Mouse (Mus musculus) liver, adult 2 months (tissue): ENCODE data around the gene Trex1. TPM values are rescaled to one million over a fixed set of nuclear protein-coding genes. Genes with fewer than 3 reads are reported as not detected.

Experiments
- DNase-seq: peaks from one replicate; pipeline ENCODE4 v3.0.0-alpha.2; 2011; ENCODE audit warnings: low read depth, low spot score; ENCODE audit errors: extremely low read depth
- H3K27ac ChIP-seq: fragments of 200-500 bp; replicated peaks from 2 replicates; pipeline ENCODE4 v1.5.1; 2012; ENCODE audit warnings: low read depth, mild to moderate bottlenecking, control low read depth, inconsistent platforms, low read length; ENCODE audit not compliant: insufficient read depth
- H3K27me3 ChIP-seq: fragments of 200-500 bp; 2 replicates; pipeline ENCODE4 v1.6.1; 2012; ENCODE audit warnings: mild to moderate bottlenecking, moderate library complexity, low read length, inconsistent platforms; ENCODE audit not compliant: control insufficient read depth, insufficient read depth
- H3K36me3 ChIP-seq: fragments of 200-500 bp; 2 replicates; pipeline ENCODE4 v1.6.1; 2012; ENCODE audit warnings: low read length, inconsistent platforms; ENCODE audit not compliant: control insufficient read depth, insufficient read depth
- H3K4me1 ChIP-seq: fragments of 200-500 bp; 2 replicates; pipeline ENCODE4 v1.6.1; 2011; ENCODE audit warnings: low read length; ENCODE audit not compliant: control insufficient read depth, insufficient read depth
- H3K4me3 ChIP-seq: fragments of 200-500 bp; 2 replicates; pipeline ENCODE4 v1.5.1; 2011; ENCODE audit warnings: low read depth, mild to moderate bottlenecking, control low read depth, low read length, moderate library complexity; ENCODE audit not compliant: insufficient read depth
- H3K79me2 ChIP-seq: fragments of 200-500 bp; 2 replicates; pipeline ENCODE4 v1.6.1; 2012; ENCODE audit warnings: inconsistent platforms, mild to moderate bottlenecking, low read length, moderate library complexity; ENCODE audit not compliant: control insufficient read depth, insufficient read depth
- H3K9ac ChIP-seq: fragments of 200-500 bp; 2 replicates; pipeline ENCODE4 v1.6.1; 2012; ENCODE audit warnings: low read depth, mild to moderate bottlenecking, control low read depth, inconsistent platforms, low read length
- CTCF ChIP-seq: fragments of 200-500 bp; IDR thresholded peaks from 2 replicates; pipeline ENCODE4 v1.5.1; 2011; ENCODE audit warnings: low read depth, low read length, control low read depth
- POLR2A ChIP-seq: fragments of 200-500 bp; IDR thresholded peaks from 2 replicates; pipeline ENCODE4 v1.6.1; 2011; ENCODE audit warnings: low read length, control low read depth; ENCODE audit not compliant: insufficient read depth; ENCODE audit errors: extremely low read depth
- WGBS: fragments of 180-500 bp; shearing (Covaris S2); methylation state at CpG from one replicate; pipeline ENCODE4 v1.1.7; 2018; 5-methylcytosine and 5-hydroxymethylcytosine counted together
- polyA plus RNA-seq: library from polyadenylated mRNA; depleted of rRNA; stranded (reverse); fragments of >200 nt; gene quantifications from 2 replicates; pipeline ENCODE4 v1.2.3, GENCODE M21; 2012
- total RNA-seq: library from RNA; depleted of rRNA; stranded (reverse); fragments of >200 nt; gene quantifications from 2 replicates; pipeline ENCODE4 v1.2.3, GENCODE M21; 2014

The Trex1 gene
- total and polyA plus RNA-seq, 2 experiments: 8.4 to 41.1 TPM

DNA sequence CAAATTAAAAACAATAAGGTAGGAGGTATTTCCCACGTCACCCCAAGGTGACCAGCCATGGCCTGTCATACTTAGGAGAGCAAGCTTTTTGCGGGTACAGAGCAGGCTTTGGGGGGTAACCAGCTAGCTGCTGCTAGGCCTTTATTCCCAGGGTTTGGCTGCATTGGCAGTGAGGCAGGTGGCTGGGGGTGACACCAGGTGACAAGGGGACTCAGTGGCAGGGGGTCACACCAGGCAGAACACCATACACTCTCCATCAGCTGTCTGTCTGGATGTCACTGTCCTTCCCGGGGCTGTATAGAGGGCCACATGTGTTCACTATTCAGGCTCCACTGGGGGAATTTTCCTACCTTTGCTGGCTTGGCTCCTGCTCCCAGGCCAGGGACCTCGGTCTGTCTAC lies 2.6 kb downstream of the Trex1 start:
- Histone ChIP-seq H3K79me2 (peaks cover 11% of the 10 kb centered on the region; the same call in 1 of the 2 replicates), H3K27ac (no peak overlapping the region), H3K4me3 (no peak overlapping the region), H3K36me3 (no peaks in the 10 kb centered on the region), H3K27me3 (no peaks in the 10 kb centered on the region), H3K4me1 (peaks cover 12% of the 10 kb centered on the region), H3K9ac (no peak overlapping the region)
- no peak for DNase-seq
- TF ChIP-seq POLR2A (no peak), CTCF (no peak)
- WGBS: 89% methylated on average over 4 of the region's 4 CpGs

DNA sequence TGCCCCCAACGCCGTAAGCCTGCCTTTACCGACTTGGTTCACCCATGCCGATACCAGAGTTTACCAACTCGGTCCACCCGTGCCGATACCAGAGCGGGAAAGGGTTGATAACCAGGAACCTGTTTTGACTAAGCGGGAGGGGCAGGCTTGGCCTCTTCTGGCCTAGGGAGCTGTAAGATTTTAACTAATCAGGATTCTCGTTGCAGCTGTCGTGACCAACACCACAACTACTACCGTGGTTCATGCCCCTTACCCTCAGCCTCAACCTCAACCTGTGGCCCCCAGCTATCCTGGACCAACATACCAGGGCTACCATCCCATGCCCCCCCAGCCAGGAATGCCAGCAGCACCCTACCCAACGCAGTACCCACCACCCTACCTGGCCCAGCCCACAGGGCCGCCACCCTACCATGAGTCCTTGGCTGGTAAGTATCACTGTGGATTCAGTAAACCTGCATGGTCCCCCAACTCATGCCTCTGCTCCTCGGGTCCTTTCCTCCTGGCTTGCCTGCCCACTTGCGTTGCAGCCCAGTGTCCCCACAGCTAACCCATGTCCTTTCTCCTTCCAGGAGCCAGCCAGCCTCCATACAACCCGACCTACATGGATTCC lies 3.3 kb downstream of the Trex1 start:
- Histone ChIP-seq H3K27me3 (no peaks in the 10 kb centered on the region), H3K36me3 (no peaks in the 10 kb centered on the region), H3K4me1 (peaks cover 12% of the 10 kb centered on the region), H3K79me2 (peaks cover 11% of the 10 kb centered on the region; the same call in 1 of the 2 replicates), H3K9ac (peak overlapping the region; percentile 1; the same call in 1 of the 2 replicates), H3K4me3 (no peak overlapping the region), H3K27ac (no peak overlapping the region)
- no peak for TF ChIP-seq CTCF
- no peak for TF ChIP-seq POLR2A
- 92% methylated on average over 17 of the region's 17 CpGs for WGBS
- DNase-seq: no peak

DNA sequence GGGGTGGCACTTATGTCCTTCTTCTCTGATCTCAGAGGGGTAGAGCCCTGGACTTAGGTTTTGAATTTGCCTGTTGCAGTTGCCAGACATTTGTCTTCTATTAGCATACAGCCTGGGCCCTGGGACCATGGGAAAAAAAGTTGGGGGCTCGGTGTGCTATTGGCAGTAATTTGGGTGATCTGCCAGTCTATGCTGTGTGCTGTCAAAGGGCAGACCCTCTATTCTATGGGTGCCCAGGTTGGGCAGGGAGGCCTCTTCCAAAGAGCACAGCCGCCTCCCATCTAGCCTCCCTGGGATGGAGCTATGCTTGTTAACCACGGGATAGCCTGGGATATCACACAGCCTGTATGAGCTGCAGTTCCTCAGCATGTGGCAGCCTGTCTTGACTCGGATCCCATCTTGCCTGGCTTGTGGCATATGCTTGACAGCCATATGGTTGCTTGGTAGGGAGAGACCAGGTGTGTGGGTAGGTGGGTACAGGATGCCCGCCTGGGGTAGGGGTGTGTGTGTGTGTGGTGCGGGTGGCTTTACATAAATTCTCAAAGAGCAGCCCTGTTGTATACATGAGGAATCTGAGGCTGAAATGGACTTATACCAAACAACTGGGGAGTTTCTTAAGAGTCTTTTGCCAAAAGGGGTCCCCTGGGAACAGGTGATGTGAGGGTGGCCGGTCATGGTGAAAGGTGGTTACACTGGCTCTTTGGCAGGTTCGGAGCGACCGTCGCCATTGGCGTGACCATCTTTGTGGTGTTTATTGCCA lies 4.1 kb downstream of the Trex1 start:
- Histone ChIP-seq H3K79me2 (peaks cover 11% of the 10 kb centered on the region; the same call in 1 of the 2 replicates), H3K4me1 (peaks cover 12% of the 10 kb centered on the region), H3K9ac (peak overlapping the region; percentile 58), H3K36me3 (no peaks in the 10 kb centered on the region), H3K27ac (peak overlapping the region; percentile 63), H3K27me3 (no peaks in the 10 kb centered on the region), H3K4me3 (peak overlapping the region; percentile 49)
- no peak for TF ChIP-seq POLR2A
- TF ChIP-seq CTCF: no peak
- WGBS: 93% methylated on average over 12 of the region's 12 CpGs
- DNase-seq: no peak

- TF ChIP-seq POLR2A (no peak), CTCF (no peak)
- Histone ChIP-seq H3K36me3 (no peaks in the 10 kb centered on the region), H3K9ac (peak overlapping the region; percentile 58; the same call in 1 of the 2 replicates), H3K79me2 (peaks cover 11% of the 10 kb centered on the region; the same call in 1 of the 2 replicates), H3K4me3 (peak overlapping the region; percentile 49), H3K4me1 (peaks cover 12% of the 10 kb centered on the region), H3K27ac (peak overlapping the region; percentile 63), H3K27me3 (no peaks in the 10 kb centered on the region)
- peak; percentile 90 for DNase-seq
- 3% methylated on average over 7 of the region's 7 CpGs for WGBS
Observed at GRCm38 (mm10) chr9:109054712-109055111, 4.8 kb downstream of the Trex1 start.

GRCm38 (mm10) chr9:109053851-109054250 lies 5.7 kb downstream of the Trex1 start:
- H3K9ac ChIP-seq: no peak overlapping the region
- H3K36me3 ChIP-seq: no peaks in the 10 kb centered on the region
- H3K27ac ChIP-seq: no peak overlapping the region
- 87% methylated on average over 6 of the region's 6 CpGs for WGBS
- H3K79me2 ChIP-seq: peaks cover 11% of the 10 kb centered on the region; the same call in 1 of the 2 replicates
- peaks cover 11% of the 10 kb centered on the region for H3K4me1 ChIP-seq
- no peak for DNase-seq
- TF ChIP-seq CTCF (no peak), POLR2A (no peak)
- no peaks in the 10 kb centered on the region for H3K27me3 ChIP-seq
- H3K4me3 ChIP-seq: no peak overlapping the region

DNA sequence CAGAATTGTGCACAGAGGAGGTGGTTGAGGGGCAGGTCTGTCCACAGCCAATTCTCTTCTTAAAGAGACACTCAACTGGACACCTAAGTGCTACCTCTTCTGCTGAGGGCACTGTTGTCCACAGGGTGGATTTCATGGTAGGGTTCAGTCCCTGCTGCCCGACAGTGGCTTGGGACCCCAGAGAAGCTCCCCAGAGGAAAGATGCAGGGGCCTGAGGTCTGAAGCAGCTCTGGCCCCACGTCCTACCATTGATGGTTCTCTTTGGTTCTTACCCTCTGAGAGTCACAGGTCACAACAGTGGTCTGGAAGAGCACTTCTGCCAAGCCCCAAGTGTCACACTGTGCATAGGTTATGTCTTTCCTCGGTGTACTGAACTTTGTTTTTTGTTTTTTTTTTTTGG lies 6.2 kb downstream of the Trex1 start:
- H3K79me2 ChIP-seq: peaks cover 7% of the 10 kb centered on the region; the same call in 1 of the 2 replicates
- no peak for TF ChIP-seq CTCF
- TF ChIP-seq POLR2A: no peak
- H3K27me3 ChIP-seq: no peaks in the 10 kb centered on the region
- H3K4me1 ChIP-seq: peaks cover 7% of the 10 kb centered on the region
- no peaks in the 10 kb centered on the region for H3K36me3 ChIP-seq
- no peak overlapping the region for H3K27ac ChIP-seq
- 89% methylated on average over 3 of the region's 3 CpGs for WGBS
- no peak overlapping the region for H3K4me3 ChIP-seq
- H3K9ac ChIP-seq: no peak overlapping the region
- no peak for DNase-seq
